Mouse (Mus musculus) ovary, postnatal 36 days (tissue): ENCODE measurements at regions not wholly inside any gene's neighbourhood (a gene's known extent, or its start where the extent isn't known, plus 50 kb on each side); places are given as distances from the start of the nearest gene placed in this dataset.

Experiments
- DNase-seq: peaks from one replicate; pipeline ENCODE4 v3.0.0; 2022; ENCODE audit warnings: low spot score, mixed read lengths

- no peak for DNase-seq
Measured at GRCm38 (mm10) chr16:87225085-87225484, 128.9 kb upstream of the N6amt1 start.

- DNase-seq = no peak
Measured at GRCm38 (mm10) chr16:87224024-87224423, 130.0 kb upstream of the N6amt1 start.

DNA sequence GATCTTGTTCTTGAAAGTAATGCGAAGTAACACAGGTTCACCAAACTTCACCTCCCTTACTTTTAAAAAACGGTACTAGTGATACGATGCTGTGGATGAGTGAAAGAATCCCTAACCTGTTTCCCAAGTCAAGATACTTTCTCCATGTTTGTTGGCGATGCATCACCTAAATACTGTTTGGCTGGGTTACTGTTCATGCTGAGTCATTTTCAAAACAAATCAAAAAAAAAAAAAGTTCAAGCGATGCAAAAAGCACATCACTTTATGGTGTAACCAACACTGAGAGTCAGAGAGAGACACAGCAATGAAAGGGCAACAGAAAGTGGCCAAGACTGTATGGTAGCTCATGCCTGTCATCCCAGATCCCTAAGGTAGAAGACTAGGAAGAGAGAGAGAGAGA lies 133.4 kb upstream of the N6amt1 start:
- no peak for DNase-seq

DNA sequence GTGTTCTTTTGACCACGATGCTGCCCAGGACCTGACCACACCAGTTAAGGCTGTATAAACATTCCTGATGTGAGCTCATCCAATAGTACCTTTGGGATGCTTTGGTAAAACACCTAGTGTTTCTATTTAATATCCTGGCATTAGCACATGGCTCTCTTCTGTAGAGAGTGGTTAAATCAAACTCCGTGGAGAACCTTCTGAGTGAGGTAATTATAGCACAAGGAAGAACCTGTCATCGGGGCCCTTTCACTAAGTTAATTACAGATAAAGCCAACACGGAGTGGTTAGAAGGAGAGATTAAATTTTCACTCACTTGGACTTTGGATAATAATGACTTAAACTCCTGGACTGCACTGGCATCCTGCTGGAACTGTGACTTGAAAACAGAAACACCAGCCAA lies 133.8 kb upstream of the N6amt1 start:
- no peak for DNase-seq

- DNase-seq = no peak
Measured at GRCm38 (mm10) chr16:87207875-87208274, 146.1 kb upstream of the N6amt1 start.

DNA sequence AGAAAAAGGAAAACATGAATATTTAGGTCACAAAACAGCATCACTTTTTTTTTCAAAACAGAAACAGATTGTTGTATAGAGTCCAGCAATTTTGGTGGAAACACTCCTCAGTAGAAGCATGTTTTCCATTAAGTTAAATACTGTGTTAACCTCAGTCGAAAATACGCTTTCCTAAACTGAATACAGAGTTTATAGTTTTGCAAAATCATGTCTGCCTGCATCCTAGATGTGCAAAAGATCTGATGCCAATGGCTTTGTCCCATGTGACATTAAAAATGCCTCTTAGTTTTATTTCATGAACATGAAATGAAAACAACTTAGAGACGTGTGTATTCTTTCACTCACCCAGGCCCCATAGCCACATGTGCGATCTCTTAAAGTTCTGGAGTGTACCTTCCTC lies 163.5 kb upstream of the N6amt1 start:
- DNase-seq = no peak

DNA sequence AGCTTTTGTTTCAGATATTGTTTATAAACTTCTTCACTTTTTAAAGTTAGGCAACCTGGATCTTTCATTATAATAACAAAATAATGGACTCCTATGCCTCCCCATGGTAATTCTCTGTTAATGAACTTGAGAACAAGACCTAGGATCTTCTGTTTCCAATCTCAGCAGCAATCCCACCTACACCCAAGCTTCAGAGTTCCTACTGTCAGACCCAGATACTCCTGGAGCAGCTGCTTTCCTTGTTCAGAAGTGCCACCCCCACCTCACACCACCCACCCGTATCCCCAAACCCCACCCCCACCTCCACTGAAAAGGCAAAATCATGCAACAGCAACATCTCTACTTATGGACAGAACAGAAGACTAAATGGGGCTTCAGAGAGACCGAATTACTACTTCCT lies 165.2 kb upstream of the N6amt1 start:
- DNase-seq = no peak

DNA sequence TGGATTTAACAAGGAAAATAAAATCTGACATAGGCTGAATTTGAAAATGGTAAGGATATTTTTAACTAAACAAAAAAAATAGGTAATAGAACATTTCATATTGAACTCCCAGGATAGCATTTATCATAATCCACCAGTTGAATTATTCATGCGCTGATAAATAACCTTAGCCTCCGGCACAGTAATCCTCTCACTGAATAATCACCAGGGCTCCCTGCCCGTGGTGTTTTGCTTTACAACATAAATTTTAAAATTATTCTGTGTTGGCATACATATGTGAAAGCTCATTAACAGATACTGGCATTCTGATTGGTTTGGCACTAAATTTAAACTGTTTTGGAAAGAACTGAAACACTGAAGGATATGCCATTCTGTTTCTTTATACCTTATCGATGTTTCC lies 181.6 kb upstream of the N6amt1 start:
- no peak for DNase-seq

DNA sequence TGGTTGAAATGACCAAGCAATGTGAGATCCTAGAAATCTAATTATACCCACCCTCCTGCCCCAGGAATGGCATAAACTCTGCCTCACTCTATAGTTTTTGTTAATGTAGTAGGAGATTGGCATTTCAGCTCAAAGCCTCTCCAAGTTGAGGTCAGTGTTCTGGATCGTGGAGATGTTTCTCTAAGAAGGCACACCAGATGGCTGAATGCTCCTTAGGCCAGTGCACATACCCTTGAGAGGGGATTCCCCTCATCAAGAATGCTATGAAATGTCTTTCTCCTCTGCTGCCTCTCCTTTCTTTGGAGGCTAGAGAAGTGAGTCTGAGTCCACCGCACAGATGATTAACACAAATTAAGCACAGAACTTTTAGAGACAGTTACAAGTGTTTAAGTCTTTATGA lies 214.7 kb upstream of the N6amt1 start:
- no peak for DNase-seq

GRCm38 (mm10) chr16:87136503-87136902 lies 217.5 kb upstream of the N6amt1 start:
- no peak for DNase-seq

DNA sequence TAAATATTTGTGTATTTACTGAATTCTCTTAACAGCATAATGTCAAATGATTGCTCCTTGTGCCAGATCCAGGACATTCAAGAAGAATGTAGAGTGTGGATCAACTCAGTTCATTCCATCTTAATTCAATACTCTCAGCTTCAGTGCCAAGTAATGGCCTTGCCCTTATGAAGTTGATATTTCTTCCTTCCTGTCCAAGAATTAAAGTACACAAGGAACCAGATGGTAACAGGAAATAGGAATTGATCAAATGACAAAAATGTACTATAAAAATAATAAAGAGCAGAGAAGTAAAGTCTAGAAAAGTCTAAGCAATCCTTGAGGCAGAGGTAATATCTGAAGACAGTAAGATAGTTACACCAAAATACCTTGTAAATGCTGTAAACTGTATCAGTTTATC lies 219.5 kb upstream of the N6amt1 start:
- DNase-seq = no peak

DNA sequence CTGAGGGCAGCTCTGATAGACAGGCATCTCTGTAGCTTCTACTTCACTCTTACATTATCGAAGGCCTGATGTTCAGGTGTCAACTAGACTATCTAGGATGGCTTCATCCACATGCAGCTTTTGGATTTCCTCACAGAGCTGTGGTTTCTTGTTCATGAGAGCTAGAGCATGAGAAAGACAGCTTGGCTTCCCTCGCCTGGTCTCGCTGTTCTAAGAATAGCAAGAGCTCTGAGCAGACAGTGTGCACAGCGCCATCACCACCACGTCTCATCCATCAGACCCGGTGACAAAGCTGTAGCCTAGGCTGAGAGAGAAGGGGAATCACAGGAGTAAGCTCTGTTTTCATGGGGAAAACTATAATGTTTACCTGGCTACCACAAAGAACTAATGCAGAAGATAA lies 220.1 kb upstream of the N6amt1 start:
- no peak for DNase-seq

DNA sequence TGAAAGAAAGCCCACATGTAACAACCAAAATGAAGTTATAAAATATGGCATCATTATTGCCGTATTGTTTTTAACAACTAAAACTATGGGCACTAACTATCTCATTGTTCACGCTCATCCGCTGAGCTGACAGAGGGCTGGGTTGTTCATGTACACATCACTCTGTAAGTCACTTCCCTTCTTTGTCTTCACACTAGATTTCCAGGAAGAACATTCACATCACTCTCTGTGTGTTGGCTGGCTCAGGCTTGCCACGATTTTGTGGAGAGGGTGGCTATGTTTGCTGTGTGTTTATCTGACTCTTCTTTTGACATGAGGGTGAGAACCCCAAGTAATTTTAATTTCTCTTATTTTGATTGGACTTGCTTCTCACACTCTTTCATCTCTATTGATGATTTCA lies 221.9 kb upstream of the N6amt1 start:
- DNase-seq = no peak

- DNase-seq = no peak
Measured at GRCm38 (mm10) chr16:87130733-87131640, 223.0 kb upstream of the N6amt1 start.

DNA sequence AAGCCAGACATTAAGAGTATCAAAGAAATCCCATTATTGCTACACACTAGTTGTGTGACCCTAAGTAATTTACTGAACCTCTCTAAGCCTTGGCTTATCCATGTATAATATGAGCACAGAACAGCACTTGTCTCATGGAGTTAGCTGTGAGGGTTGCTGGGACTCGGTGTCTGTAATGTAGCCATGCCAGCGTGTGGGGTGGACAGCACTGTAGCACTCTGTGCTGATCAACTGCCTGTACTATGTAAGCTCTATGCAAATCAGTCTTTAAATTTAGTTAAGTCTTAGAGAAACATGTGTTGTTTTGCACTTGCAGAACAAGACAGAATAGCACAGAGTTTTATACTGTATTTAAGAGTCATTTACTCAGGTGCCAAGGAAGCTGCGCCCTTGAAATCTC lies 225.0 kb upstream of the N6amt1 start:
- DNase-seq = no peak

- no peak for DNase-seq
Measured at GRCm38 (mm10) chr16:87128230-87128629, 225.8 kb upstream of the N6amt1 start.

DNA sequence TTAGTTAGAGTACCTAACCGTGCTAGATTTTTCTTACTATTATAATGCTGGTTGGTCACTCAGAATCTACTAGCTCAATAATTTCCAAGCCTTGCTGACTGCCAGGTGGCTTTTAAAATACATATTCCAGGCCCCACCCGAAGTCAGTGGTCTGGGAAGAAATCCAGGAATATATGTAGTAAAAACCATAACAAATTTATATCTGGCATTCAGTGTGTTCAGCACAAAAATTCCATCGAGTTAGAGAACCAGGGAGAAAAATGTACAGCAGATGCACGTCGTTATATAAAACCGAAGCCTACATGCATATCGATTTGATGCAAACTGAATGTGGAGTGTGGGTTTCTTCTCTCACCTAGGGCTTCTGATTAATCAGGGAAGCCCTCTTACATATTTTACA lies 229.5 kb upstream of the N6amt1 start:
- DNase-seq = no peak

DNA sequence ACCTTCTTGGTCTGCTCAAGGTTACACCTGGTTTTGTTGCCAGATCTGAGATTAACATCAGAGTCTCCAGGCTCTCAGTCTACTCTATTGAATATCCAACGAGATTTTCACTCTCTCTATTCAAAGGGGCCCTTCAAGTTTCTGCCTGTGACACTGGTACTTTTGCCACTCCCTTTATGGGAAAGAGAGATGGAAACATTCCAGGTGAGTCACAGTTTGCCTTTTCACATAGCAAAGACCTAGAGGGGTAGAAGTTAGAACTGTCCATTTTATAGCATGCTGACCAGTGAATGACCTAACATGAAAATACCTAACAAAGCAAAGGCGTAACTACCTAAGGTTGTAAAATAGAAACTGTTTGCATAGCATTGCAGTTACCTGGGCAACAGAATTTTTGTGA lies 250.4 kb upstream of the N6amt1 start:
- DNase-seq = no peak

DNA sequence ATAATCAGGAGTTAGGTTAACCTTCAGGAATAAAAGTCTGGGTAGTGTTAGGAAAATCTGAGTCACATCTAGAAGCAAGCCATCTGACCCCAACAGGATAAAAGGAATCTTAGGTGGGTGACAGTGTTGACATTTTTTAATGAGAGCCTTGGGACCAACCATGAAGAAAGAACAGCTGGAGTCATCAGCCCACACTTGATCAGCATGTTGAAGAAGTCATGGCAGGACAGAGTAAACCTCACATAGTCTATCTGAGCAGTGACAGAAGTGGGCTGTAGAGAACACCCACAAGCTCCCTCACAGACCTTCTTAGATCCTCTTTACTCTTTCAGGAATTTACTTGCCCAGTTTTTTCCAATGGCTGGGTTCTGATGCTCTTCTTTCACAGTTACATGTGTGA lies 251.9 kb upstream of the N6amt1 start:
- no peak for DNase-seq

DNA sequence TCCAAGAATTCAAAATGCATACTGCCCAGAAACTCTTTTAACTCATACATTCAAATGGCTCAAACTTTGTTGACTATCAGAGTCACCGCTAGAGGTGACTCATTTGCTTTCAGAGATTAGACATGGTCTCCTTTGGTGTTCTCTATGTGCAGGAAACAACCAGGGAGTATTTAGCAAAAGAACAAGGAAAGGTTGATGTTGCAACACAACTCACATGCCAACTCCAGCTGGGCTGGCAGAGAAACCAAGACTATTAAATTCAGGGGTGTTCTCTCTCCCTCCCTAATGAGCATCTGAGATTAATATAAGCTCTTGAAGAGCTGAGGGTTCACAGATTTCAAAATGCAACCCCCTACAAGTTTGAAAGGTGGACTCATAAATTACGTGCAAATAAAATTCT lies 262.0 kb upstream of the N6amt1 start:
- DNase-seq = no peak

DNA sequence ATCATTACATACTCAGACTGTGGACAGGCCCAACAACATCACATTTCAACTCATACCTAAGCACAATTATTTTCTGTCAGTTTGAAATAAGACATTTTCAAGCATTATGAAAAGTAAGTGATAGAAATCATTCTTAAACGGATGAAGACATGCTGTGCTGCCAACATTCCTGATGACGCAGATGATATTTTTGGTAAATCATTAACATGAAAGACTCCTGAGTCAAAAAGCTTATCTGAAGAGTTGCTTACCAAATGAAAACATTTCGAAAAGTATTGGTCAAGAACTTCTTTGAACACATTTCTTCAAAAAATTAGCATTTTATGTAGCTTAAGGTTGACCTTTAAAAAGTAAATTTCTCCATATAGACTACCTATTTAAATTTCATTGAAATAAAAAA lies 264.7 kb upstream of the N6amt1 start:
- no peak for DNase-seq

GRCm38 (mm10) chr16:87083505-87083904 lies 270.5 kb upstream of the N6amt1 start:
- DNase-seq = no peak

- no peak for DNase-seq
Measured at GRCm38 (mm10) chr16:87077385-87077784, 276.6 kb upstream of the N6amt1 start.

DNA sequence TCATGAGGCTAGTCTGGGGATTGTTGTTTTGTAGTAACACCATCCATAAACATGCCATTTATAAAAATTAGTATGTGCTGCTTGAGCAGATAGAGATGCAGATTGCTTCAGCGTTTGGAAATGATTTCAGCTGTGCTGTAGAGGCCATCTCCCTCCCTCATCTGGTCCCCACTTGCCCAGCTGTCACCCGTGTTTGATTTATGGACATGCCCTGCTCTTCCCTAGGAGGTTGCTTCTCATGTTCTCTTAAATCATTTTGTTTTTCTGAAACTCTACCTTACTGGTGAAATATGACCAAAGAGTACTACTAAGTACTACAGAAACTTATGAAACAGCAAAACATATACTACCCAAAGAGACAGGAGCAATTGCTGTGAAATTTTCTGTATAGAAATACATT lies 284.7 kb upstream of the N6amt1 start:
- DNase-seq = no peak
